9 mouse cellular contexts compared by ENCODE assay signal in genomic region chr3:153973949-153974760, GRCm38 (mm10). TPM values are rescaled to one million over a fixed set of nuclear protein-coding genes. Genes with fewer than 3 reads are reported as not detected.
A peak's percentile ranks its signal among the peaks of the same experiment; 100 is the strongest.
DNase-seq lines count a peak whose midpoint lies in the region; ATAC-seq and TF ChIP-seq lines count a peak whose summit lies in the region.
"Had no signal": no experiment of that assay in that cellular context is flagged by ENCODE, and none has a peak within 500 bp of the region (broad histone marks: within the 10 kb centered on the region; RNA-seq: fewer than 3 reads in every experiment).

No protein-coding gene starts in this region.

- H3K36me3 ChIP-seq in heart, embryonic 13.5 days, result no peaks in the 10 kb centered on the region
- no peaks in the 10 kb centered on the region for H3K36me3 ChIP-seq in forebrain, embryonic 11.5 days (ENCODE audit: control insufficient read depth, insufficient read depth, low read length)
- H3K36me3 ChIP-seq in limb, embryonic 14.5 days (ENCODE audit: control insufficient read depth, insufficient read depth, low read length), result no peaks in the 10 kb centered on the region
- H3K36me3 ChIP-seq in stomach, embryonic 16.5 days (ENCODE audit: control insufficient read depth, insufficient read depth, low read length), result no peaks in the 10 kb centered on the region

- peak overlapping the region; percentile 63 for H3K4me3 ChIP-seq in heart, embryonic 13.5 days
- H3K4me3 ChIP-seq in forebrain, embryonic 11.5 days (ENCODE audit: low read depth, low read length), result peak overlapping the region; percentile 58
- peak overlapping the region; percentile 54 for H3K4me3 ChIP-seq in limb, embryonic 14.5 days (replicated peaks; ENCODE audit: low read length)
- peak overlapping the region; percentile 57 for H3K4me3 ChIP-seq in stomach, embryonic 16.5 days (replicated peaks; ENCODE audit: low read length)

- H3K27me3 ChIP-seq in heart, embryonic 13.5 days (replicated peaks), result peaks cover 62% of the 10 kb centered on the region
- H3K27me3 ChIP-seq in forebrain, embryonic 11.5 days (ENCODE audit: control insufficient read depth, insufficient read depth, low read length), result peaks cover 22% of the 10 kb centered on the region
- peaks cover 42% of the 10 kb centered on the region for H3K27me3 ChIP-seq in limb, embryonic 14.5 days (ENCODE audit: control insufficient read depth, insufficient read depth, low read length)
- peaks cover 22% of the 10 kb centered on the region for H3K27me3 ChIP-seq in stomach, embryonic 16.5 days (ENCODE audit: control insufficient read depth, insufficient read depth, low read length)

- peak overlapping the region; percentile 86 for H3K9ac ChIP-seq in heart, embryonic 13.5 days
- H3K9ac ChIP-seq in forebrain, embryonic 11.5 days (ENCODE audit: low read length), result peak overlapping the region; percentile 72
- H3K9ac ChIP-seq in limb, embryonic 14.5 days (ENCODE audit: low read depth, low read length, severe bottlenecking), result peak overlapping the region; percentile 60
- H3K9ac ChIP-seq in stomach, embryonic 16.5 days (ENCODE audit: low read length), result peak overlapping the region; percentile 69

- H3K4me1 ChIP-seq in heart, embryonic 13.5 days, result peaks cover 15% of the 10 kb centered on the region
- peaks cover 4% of the 10 kb centered on the region; the same call in 1 of the 2 replicates for H3K4me1 ChIP-seq in forebrain, embryonic 11.5 days (replicated peaks; ENCODE audit: control insufficient read depth, insufficient read depth, low read length)
- H3K4me1 ChIP-seq in limb, embryonic 14.5 days (ENCODE audit: control insufficient read depth, insufficient read depth, low read length), result peaks cover 2% of the 10 kb centered on the region; the same call in 1 of the 2 replicates
- H3K4me1 ChIP-seq in stomach, embryonic 16.5 days (ENCODE audit: control insufficient read depth, insufficient read depth, low read length), result peaks cover 10% of the 10 kb centered on the region; the same call in 1 of the 2 replicates

- no peaks in the 10 kb centered on the region for H3K9me3 ChIP-seq in heart, embryonic 13.5 days
- H3K9me3 ChIP-seq in forebrain, embryonic 11.5 days (ENCODE audit: control insufficient read depth, low read length), result no peaks in the 10 kb centered on the region
- H3K9me3 ChIP-seq in limb, embryonic 14.5 days (ENCODE audit: control insufficient read depth, low read length), result no peaks in the 10 kb centered on the region
- no peaks in the 10 kb centered on the region for H3K9me3 ChIP-seq in stomach, embryonic 16.5 days (replicated peaks; ENCODE audit: control insufficient read depth, low read length)

- H3K27ac ChIP-seq in heart, embryonic 13.5 days (replicated peaks), result no peak overlapping the region
- H3K27ac ChIP-seq in forebrain, embryonic 11.5 days (ENCODE audit: low read depth, low read length), result no peak overlapping the region
- H3K27ac ChIP-seq in limb, embryonic 14.5 days (replicated peaks; ENCODE audit: low read depth, low read length), result no peak overlapping the region
- no peak overlapping the region for H3K27ac ChIP-seq in stomach, embryonic 16.5 days (ENCODE audit: low read length)

- no peak for DNase-seq in heart, postnatal 4 days
- DNase-seq in ZHBTc4 (ENCODE audit: low read depth, low spot score), result peak; percentile 31
- no peak for DNase-seq in forebrain, embryonic 11.5 days (ENCODE audit: low spot score)
- DNase-seq in limb, embryonic 14.5 days (ENCODE audit: low spot score), result no peak
- DNase-seq in gastrocnemius, postnatal 4 days (ENCODE audit: low spot score in 2 of 2), result no peak
- DNase-seq in urinary bladder, adult 18-20 months (ENCODE audit: low spot score in 2 of 2), result no peak

- H3K4me2 ChIP-seq in heart, embryonic 13.5 days, result peak overlapping the region; percentile 85
- H3K4me2 ChIP-seq in forebrain, embryonic 11.5 days (ENCODE audit: low read depth, low read length, severe bottlenecking), result peak overlapping the region; percentile 97
- H3K4me2 ChIP-seq in limb, embryonic 14.5 days (replicated peaks; ENCODE audit: low read depth, low read length, severe bottlenecking), result peak overlapping the region; percentile 93
- H3K4me2 ChIP-seq in stomach, embryonic 16.5 days (ENCODE audit: low read depth, low read length), result peak overlapping the region; percentile 91

- 11% methylated on average over 19 of the region's 21 CpGs for WGBS in heart, embryonic 13.5 days
- WGBS in forebrain, embryonic 11.5 days, result 2% methylated on average over 20 of the region's 21 CpGs
- WGBS in limb, embryonic 14.5 days, result 6% methylated on average over 21 of the region's 21 CpGs
- 7% methylated on average over 21 of the region's 21 CpGs for WGBS in stomach, embryonic 16.5 days

- ATAC-seq in heart, embryonic 13.5 days (ENCODE audit: extremely low read depth, insufficient number of reproducible peaks, low FRiP score, low TSS enrichment), result no peak
- peak; percentile 11; the same call in 1 of the 2 replicates for ATAC-seq in forebrain, embryonic 11.5 days (replicated peaks; ENCODE audit: low FRiP score)
- peak; percentile 21; the same call in 1 of the 2 replicates for ATAC-seq in limb, embryonic 14.5 days (ENCODE audit: low FRiP score, low read depth)
- no peak for ATAC-seq in stomach, embryonic 16.5 days (ENCODE audit: insufficient read depth, low FRiP score)

- TF ChIP-seq POLR2A in limb, embryonic 14.5 days (IDR thresholded peaks at IDR 0.05; ENCODE audit: borderline replicate concordance, extremely low read depth, insufficient read depth, insufficient read length), result no peak

RNA-seq across cellular contexts. Expression of gene Slc44a5, which starts 0.9 kb away (rescaled TPM):
- 0.76 and 0.78 TPM in 2 replicates for polyA plus RNA-seq in heart, embryonic 13.5 days (2015; fragmentation: Nextera tagmentation; extraction: Ambion mirVana)
- total RNA-seq in heart, postnatal 4 days (2021), result under 1 TPM; 0.29 to 0.50 TPM
- 2.2 TPM in 2 replicates for polyA plus RNA-seq in forebrain, embryonic 11.5 days (2014; fragmentation: Nextera tagmentation; extraction: Ambion mirVana)
- 2.8 and 3.2 TPM in 2 replicates for polyA plus RNA-seq in limb, embryonic 14.5 days (2012; rRNA removed)
- polyA plus RNA-seq in limb, embryonic 14.5 days (2014; fragmentation: Nextera tagmentation; extraction: Ambion mirVana), result 1.5 and 1.6 TPM in 2 replicates
- 0.94 and 1.1 TPM in 2 replicates for polyA plus RNA-seq in stomach, embryonic 16.5 days (2015; fragmentation: Nextera tagmentation; extraction: Ambion mirVana)
- total RNA-seq in gastrocnemius, postnatal 4 days (2021), result 1 to 10 TPM; 2.8 to 3.0 TPM
- total RNA-seq: CH12.LX had no signal

RNA-seq across cellular contexts. Expression of gene Acadm, which starts 29.7 kb away (rescaled TPM):
- 179 and 194 TPM in 2 replicates for polyA plus RNA-seq in heart, embryonic 13.5 days (2015; fragmentation: Nextera tagmentation; extraction: Ambion mirVana)
- total RNA-seq in heart, postnatal 4 days (2021), result 100 to 1,000 TPM; 579 to 585 TPM
- 40.6 and 44.0 TPM in 2 replicates for polyA plus RNA-seq in forebrain, embryonic 11.5 days (2014; fragmentation: Nextera tagmentation; extraction: Ambion mirVana)
- 67.2 and 78.2 TPM in 2 replicates for polyA plus RNA-seq in limb, embryonic 14.5 days (2012; rRNA removed)
- polyA plus RNA-seq in limb, embryonic 14.5 days (2014; fragmentation: Nextera tagmentation; extraction: Ambion mirVana), result 65.3 and 67.8 TPM in 2 replicates
- 106 and 112 TPM in 2 replicates for polyA plus RNA-seq in stomach, embryonic 16.5 days (2015; fragmentation: Nextera tagmentation; extraction: Ambion mirVana)
- 100 to 1,000 TPM; 242 to 298 TPM for total RNA-seq in gastrocnemius, postnatal 4 days (2021)

Comparison
In these comparisons a context has a peak if more than half of its experiments do, and no peak if none do; other contexts are left out.
1. ATAC-seq: peak in forebrain, embryonic 11.5 days (single experiment) and limb, embryonic 14.5 days (single experiment); none in heart, embryonic 13.5 days (single experiment) and stomach, embryonic 16.5 days (single experiment).
2. Peak in every context shown above with its lines, with median percentiles within 50 percentile points of each other: H3K4me2 ChIP-seq, H3K4me3 ChIP-seq and H3K9ac ChIP-seq.